Mouse (Mus musculus) embryo, embryonic 11 days (tissue): Measurements from ENCODE around the gene Lat2.

Experiments used
- DNase-seq: peaks from one replicate; pipeline ENCODE4 v3.0.0-alpha.2; 2015

Gene Lat2

GRCm38 (mm10) chr5:134611810-134612521 is 2.9 kb downstream of the Lat2 start:
- DNase-seq = no peak

GRCm38 (mm10) chr5:134609916-134610643 is 4.7 kb downstream of the Lat2 start:
- no peak for DNase-seq

GRCm38 (mm10) chr5:134607121-134607520 is 7.7 kb downstream of the Lat2 start:
- DNase-seq = no peak

- DNase-seq = no peak
These were observed 8.5 kb downstream of the Lat2 start for GRCm38 (mm10) chr5:134606314-134606713.

- DNase-seq = no peak
These were observed 10.4 kb downstream of the Lat2 start for GRCm38 (mm10) chr5:134604376-134604775.

- no peak for DNase-seq
These were observed 17.1 kb downstream of the Lat2 start for GRCm38 (mm10) chr5:134597711-134598110.

GRCm38 (mm10) chr5:134593093-134593492 is 21.7 kb downstream of the Lat2 start:
- no peak for DNase-seq

GRCm38 (mm10) chr5:134592026-134592581 is 22.7 kb downstream of the Lat2 start:
- DNase-seq = no peak

GRCm38 (mm10) chr5:134589900-134590299 is 24.9 kb downstream of the Lat2 start:
- DNase-seq = no peak

- no peak for DNase-seq
These were observed 30.0 kb downstream of the Lat2 start for GRCm38 (mm10) chr5:134584798-134585197.

GRCm38 (mm10) chr5:134583884-134584213 is 31.0 kb downstream of the Lat2 start:
- no peak for DNase-seq

GRCm38 (mm10) chr5:134583006-134583883 is 31.6 kb downstream of the Lat2 start:
- DNase-seq = no peak

- peak; percentile 98 for DNase-seq
These were observed 32.5 kb downstream of the Lat2 start for GRCm38 (mm10) chr5:134582221-134582907.

- no peak for DNase-seq
These were observed 33.7 kb downstream of the Lat2 start, which contains the start of gene Rfc2 for GRCm38 (mm10) chr5:134581146-134581545. Gene Rfc2 (plus strand): TSS chr5:134581366.

- no peak for DNase-seq
These were observed 35.7 kb downstream of the Lat2 start for GRCm38 (mm10) chr5:134579135-134579534.

GRCm38 (mm10) chr5:134577534-134577933 is 37.3 kb downstream of the Lat2 start:
- no peak for DNase-seq

GRCm38 (mm10) chr5:134576517-134577220 is 38.2 kb downstream of the Lat2 start:
- DNase-seq = no peak

GRCm38 (mm10) chr5:134575833-134576232 is 39.0 kb downstream of the Lat2 start:
- DNase-seq = no peak

GRCm38 (mm10) chr5:134572508-134573214 is 42.2 kb downstream of the Lat2 start:
- DNase-seq = no peak

GRCm38 (mm10) chr5:134571730-134572507 is 42.9 kb downstream of the Lat2 start:
- DNase-seq = peak; percentile 89
